Mouse (Mus musculus) monocyte, adult 2 months (primary cell): ENCODE results near the gene Tpbgl.

ENCODE experiments used
- DNase-seq, 2 experiments: peaks; one replicate each; pipeline ENCODE4 v3.0.0; 2022; ENCODE audit warnings: low spot score in 2 of 2, low read depth in 1 of 2

Tpbgl gene

GRCm38 (mm10) chr7:99582867-99583266 is 44.0 kb downstream of the Tpbgl start:
- DNase-seq = no peak

GRCm38 (mm10) chr7:99582306-99582705 is 44.6 kb downstream of the Tpbgl start:
- no peak for DNase-seq

GRCm38 (mm10) chr7:99580247-99580646 is 46.7 kb downstream of the Tpbgl start:
- DNase-seq = no peak

GRCm38 (mm10) chr7:99579491-99580190 is 47.3 kb downstream of the Tpbgl start:
- no peak for DNase-seq

- no peak for DNase-seq
Observed at GRCm38 (mm10) chr7:99578246-99578645, 48.7 kb downstream of the Tpbgl start.
